Mouse (Mus musculus) B cell, adult 2 months (primary cell): ENCODE data around the gene Rpl37a.

Source experiments
- DNase-seq, 2 experiments: peaks; one replicate each; pipeline ENCODE4 v3.0.0; 2022

Gene Rpl37a

DNA sequence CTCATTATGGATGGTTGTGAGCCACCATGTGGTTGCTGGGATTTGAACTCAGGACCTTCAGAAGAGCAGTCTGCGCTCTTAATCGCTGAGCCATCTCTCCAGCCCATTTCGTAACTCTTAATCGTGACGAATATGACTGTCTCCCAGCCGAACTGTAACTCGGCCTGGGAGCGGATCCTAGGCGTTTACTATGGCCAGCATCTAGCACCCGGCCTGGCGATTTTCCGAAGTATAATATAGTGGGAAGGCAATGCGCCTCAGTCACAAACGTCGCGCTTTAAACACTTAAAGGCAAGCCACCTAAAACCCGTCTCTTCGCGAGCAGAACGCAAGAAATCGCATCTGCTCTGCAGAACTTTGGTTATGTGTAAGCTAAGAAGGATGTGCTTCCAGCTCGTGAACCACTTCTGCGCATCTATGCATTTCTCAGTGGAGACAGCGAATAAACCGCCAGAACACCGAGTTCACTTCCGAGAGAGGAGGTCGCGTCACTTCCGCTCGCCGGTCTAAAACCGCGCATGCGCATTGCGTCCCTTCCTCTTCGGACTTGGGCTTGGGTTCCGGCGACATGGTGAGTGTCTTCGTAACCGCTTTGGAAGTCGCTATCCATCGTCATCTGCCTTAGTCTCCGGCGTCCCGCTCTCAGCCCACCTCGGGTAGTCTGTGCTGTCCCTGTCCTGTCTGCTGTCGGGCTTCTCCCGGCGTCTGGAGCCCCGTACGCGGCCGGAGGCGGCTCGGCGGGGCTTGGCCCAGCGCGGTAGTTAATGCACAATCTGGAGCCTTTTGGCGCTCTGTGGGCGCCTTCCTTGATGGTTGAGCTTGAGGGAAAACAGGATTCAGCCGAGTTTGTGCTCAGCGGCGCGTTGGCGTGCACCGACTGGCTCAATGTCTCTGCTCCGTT lies at the start of gene Rpl37a:
Gene Rpl37a, plus strand, starts transcription at position 538 of the 901 bp plus-strand sequence.
- peak; percentile 93 for DNase-seq

DNA sequence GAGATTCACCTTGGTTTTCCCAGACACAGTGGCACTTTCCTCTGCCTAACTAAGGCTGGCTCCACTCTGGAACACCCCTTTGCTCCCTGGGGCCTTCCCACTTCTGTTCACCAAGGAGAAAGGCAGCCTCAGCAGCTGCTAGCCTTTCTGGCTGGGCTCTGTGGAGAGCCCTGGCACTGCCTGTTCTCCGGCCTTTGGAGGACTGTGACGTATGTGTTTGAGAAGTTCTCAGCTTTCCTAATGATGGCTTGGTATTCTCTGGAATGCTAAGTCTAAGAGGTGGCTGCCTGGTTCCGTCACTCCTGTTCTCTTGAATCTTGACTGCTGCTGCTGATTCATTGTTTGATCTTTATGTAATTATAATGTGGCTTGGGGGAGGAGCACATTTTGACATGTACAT lies 38.0 kb upstream of the Rpl37a start:
- no peak for DNase-seq

DNA sequence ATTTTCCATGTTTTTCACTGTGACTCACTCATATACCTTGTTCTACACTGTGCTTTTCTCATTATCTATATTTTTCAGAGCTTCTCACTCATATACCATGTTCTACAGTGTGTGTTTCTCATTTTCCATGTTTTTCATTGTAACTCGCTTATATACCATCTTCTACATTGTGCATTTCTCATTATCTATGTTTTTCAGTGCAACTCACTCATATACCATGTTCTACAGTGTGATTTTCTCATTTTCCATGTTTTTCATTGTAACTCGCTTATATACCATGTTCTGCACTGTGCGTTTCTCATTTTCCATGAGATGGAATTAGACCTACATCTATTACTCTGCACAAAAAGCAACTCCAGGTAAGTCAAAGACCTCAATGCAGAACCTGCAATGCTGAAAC lies 14.8 kb upstream of the Rpl37a start:
- DNase-seq, result no peak

DNA sequence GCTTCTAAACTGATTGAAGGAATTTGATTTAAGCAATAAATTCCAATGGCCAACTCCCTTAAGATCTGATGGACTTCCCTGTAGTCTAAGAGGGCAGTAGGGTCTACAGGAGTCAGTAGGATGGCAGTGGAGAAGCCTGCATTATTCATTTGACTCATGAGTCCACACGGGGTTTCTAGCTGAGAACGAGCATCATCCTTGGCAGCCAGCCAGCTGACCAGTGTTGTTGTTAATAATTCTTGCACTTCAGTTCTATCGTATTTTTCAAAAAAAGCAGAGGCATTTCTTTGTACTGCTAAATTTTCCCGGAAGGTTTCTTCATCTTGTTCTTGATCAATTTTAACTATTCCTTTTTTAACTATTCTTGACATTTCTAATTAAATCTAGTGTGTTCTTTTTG lies 12.4 kb upstream of the Rpl37a start:
- no peak for DNase-seq

- no peak for DNase-seq
These were observed 10.6 kb upstream of the Rpl37a start, which contains the start of gene Ankar for GRCm38 (mm10) chr1:72700479-72700878. Gene Ankar (minus strand): TSS chr1:72700579.

DNA sequence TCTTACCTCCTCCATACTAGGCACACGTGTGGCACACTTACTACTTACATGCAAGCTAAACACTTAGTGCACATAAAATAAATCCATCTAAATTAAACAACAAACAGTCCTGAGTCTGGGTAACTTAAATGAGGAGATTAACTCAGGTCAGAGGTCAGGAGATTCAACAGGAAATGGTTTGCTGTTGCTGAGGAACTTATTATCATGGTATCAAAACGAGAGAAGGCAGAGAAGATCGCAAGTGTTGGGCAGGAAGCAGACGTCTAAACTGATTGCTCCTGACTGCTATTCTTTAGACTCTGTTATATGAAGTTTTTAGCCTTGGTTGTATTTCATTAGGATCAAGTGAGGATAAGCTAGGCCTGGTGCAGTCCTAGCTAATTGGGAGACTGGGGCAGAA lies 3.6 kb upstream of the Rpl37a start:
- no peak for DNase-seq

GRCm38 (mm10) chr1:72711684-72712083 lies 594 bp downstream of the Rpl37a start:
- no peak for DNase-seq

- DNase-seq, result no peak
These were observed 3.5 kb downstream of the Rpl37a start for GRCm38 (mm10) chr1:72714547-72714946.

- no peak for DNase-seq
These were observed 4.0 kb downstream of the Rpl37a start for GRCm38 (mm10) chr1:72715065-72715464.

DNA sequence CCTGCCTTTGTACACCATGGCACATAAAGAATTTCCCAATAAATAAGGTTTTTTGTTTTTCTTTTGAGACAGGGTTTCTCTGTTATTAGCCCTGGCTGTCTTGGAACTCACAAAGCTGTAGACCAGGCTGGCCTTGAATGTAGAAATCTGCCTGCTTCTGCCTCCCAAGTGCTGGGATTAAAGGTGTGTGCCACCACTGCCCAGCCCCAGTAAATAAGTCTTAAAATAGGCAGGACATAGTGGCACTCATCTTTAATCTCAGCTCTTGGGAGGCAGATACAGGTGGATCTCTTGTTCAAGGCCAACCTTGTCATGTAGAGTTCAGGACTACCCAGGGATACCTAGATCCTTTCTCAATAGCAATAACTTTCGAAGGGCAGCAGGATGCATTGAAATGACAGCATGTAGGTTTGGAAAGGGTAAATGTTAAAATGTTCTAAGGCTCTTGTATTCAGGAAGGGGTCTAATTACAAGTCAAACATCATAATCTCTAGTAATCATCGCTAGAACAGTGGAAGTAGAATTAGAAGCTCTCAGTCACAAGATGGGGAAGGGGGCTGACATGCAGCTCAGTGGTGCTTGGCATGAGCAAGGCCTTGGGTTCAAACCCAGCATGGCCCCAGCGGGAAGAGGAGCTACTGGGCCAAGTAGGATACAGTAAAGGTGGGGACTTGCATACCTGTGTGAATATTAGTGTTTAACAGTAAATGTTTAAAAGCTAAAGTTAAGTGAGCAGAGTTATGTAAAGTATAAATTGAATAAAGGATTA lies 4.7 kb downstream of the Rpl37a start:
- no peak for DNase-seq

- DNase-seq, result no peak
These were observed 5.3 kb downstream of the Rpl37a start for GRCm38 (mm10) chr1:72716421-72716820.

DNA sequence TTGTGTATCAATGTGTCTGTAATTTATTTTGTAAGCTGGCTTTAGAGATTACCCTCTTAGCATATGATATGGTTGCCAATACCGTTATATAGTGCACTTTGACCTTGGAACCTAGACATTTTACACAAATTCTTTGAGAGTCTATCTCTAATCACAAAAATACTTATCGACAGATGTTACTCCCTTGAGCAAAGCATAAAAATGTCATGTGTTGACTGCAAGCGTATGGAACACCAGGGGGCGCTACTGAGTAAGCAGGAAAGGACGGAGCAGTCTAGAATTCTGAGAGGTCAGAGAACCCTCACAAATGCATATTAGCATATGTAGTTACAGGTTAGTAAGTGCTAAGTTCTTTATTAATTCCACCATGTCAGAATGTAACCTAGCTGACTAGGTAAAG lies 5.8 kb downstream of the Rpl37a start:
- DNase-seq, result peak; percentile 83 to 85

DNA sequence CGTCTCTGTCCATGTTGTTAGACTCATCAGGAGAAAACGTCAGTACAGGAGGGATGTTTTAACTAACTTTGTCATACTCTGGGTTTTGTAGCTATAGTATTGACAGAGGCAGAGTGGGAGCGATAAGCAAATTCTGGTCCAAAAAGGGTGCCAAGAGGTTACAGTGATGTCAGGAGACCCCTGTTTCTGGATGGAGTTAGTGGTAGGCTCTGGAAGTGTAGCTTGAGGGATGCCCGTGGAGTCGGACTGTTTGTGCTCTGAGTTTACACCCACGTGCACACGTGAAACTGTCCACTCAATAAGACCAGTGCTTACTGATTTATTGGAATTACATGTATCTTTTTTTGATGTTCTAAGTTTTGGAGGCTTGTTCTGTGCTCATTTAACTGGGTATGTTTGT lies 6.5 kb downstream of the Rpl37a start:
- no peak for DNase-seq

GRCm38 (mm10) chr1:72718846-72719245 lies 7.8 kb downstream of the Rpl37a start:
- DNase-seq, result peak; percentile 64 to 70

DNA sequence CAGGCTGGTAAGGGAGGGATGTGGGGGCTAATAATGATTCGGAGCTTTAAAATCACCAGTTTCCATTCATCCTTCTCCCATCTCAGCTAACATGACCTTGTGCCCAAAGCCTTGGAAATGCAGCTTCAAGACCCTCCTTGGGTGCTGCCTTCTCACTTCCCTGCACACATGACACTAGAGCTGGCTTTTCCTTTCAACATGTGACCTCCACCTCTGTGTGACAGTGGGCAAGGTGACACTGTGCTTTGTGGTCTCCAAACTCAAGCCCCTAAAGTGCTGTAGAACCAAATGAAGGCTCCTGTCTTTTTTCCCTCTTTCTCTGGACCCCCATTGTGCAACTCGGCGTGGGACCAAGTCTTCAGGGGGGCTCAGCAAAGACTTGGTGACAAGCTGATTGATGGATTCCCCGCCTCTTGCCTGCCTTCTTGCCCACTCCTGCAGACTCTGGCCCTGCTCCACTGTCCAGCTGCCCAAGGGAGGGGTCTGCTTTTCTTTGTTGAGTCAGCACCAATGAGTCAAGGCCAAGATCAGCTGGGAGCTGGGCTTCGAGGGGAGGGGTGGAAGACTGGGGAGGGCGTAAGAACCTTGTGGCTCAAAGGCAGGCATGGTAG lies 9.1 kb downstream of the Rpl37a start:
- no peak for DNase-seq

GRCm38 (mm10) chr1:72722646-72723045 lies 11.6 kb downstream of the Rpl37a start:
- no peak for DNase-seq

DNA sequence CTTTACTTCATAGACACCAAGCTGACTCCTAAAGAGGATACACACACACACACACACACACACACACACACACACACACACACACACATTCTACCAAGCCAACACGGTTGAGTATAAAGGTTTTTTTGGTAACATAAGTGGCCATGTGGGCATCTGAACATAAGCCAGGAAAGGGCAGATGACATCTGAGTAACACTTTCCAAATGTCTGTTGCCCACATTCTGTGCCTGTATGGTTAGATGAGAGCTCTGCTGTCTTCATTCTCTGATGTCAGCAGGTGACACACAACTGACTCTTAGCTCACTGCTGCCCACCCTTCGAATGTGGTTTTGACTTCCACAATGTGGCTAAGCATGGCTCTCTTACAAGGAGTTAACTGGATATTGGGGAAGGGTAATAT lies 13.3 kb downstream of the Rpl37a start:
- DNase-seq, result no peak

DNA sequence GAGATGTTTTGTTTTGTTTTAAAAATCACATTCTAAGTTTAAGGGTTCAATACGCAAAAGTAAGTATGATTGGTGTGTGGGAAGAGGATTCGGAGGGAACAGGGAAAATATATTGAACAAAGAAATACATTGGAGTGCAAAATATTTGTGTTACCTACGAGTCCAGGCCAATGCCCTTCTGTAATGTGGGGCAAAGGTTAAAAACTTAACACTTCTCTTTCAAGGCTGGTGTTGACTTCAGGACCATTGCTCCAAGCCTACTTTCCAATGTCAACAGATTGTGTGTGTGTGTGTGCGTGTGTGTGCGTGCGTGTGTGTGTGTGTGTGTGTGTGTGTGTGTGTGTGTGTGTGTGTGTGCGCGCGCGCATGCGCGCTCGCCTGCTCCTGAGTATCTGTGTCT lies 14.9 kb downstream of the Rpl37a start:
- no peak for DNase-seq

- no peak for DNase-seq
These were observed 17.7 kb downstream of the Rpl37a start for GRCm38 (mm10) chr1:72728781-72729180.

DNA sequence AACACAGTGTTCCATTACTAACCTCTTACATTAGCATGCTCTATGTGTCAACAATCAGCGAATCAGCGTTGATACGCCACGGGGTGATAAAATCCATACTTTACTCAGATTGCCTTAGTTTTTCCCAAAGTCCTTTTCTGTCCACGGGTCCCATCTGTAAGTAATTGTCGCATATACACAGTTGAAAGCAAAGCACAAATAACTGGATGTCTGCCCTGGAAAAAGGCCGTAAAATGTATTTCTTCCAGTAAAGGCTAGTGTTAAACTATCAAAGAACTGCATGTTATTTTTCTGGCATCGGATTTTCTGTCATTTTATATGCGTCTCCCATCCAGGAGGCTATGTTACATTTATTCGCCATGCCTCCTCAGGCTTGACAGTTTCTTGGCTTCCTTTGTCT lies 19.0 kb downstream of the Rpl37a start:
- no peak for DNase-seq

GRCm38 (mm10) chr1:72733191-72733691 lies 22.2 kb downstream of the Rpl37a start:
- no peak for DNase-seq

DNA sequence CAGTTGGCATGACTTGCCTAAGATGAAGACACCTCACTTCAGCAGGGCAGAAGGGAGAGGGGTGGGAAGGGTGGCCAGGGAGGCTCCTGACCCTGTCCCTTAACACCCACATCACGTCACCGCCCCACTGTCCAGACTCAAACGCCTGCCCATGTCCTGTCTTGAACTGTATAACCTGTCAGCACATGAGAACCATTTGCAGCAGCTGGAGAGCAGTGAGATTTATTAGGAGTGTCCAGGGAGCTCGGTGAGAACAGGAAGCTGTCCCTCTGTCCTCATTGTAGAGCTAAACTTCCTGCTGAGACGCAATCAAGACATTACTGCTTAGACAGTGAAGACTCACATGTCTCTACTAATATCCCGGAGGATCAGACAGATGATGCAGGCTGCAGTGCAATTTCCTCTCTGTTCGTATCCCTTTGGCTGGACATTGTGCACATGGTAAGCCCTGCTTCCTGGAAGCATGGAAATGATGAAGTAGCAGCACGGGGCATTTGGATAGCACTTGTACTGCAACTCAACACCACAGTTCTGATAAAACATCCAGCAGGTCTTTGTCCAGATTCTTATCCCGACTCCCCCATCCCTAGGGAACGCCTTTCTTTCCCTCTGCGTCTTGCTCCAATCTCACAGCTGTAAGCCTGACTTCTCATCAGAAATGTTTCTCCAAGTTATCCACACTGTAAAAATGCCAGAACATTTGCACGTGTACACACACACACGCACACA lies 25.5 kb downstream of the Rpl37a start:
- DNase-seq, result no peak
